Mouse (Mus musculus) liver, postnatal 0 days (tissue): ENCODE results near the gene Rgma.

Source experiments
- CTCF ChIP-seq: sonication (generic); IDR thresholded peaks from 2 replicates; pipeline ENCODE4 v1.5.1; 2016; ENCODE audit warnings: antibody characterized with exemption, low read depth
- EP300 ChIP-seq: IDR thresholded peaks from 2 replicates; pipeline ENCODE4 v1.6.1; 2016; ENCODE audit warnings: antibody characterized with exemption, low read depth, mild to moderate bottlenecking

GRCm38 (mm10) chr7:73424705-73425104, 49.4 kb downstream of the Rgma start:
- TF ChIP-seq CTCF = no peak
- no peak for TF ChIP-seq EP300
